Mouse (Mus musculus): ENCODE data around the gene Naaladl2. TPM values are rescaled to one million over a fixed set of nuclear protein-coding genes. Genes with fewer than 3 reads are reported as not detected.

The Naaladl2 gene
- polyA plus RNA-seq, 1 experiment = not detected

DNA sequence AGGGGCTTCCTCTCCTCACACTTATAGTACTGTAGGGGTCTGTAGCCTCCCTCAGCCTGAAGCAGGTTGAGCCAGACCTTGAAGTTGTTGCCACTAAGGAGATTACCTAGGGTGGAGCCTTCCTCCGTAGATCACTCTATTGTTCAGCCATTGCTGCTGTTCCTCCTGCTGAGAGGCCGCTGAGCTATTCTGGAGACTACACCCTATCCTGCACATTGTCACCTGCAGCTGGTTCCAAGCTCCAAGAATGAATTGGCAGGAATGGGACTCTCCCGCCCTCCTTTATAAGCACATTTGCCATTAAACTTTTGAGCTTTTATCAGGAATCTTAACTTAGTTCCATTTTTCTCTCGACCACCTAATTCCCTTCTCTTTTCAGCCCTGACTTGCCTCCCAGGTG, 1064.3 kb downstream of the Naaladl2 start:
- no peaks in the 10 kb centered on the region for H3K27me3 ChIP-seq (replicated peaks)
- no peaks in the 10 kb centered on the region for H3K36me3 ChIP-seq (replicated peaks; ENCODE audit: low read length)
- H3K9me3 ChIP-seq = no peaks in the 10 kb centered on the region; the same call in 1 of the 2 replicates
- H3K4me3 ChIP-seq (replicated peaks) = no peak overlapping the region
- H3K4me1 ChIP-seq = no peaks in the 10 kb centered on the region
- TF ChIP-seq FLI1 (IDR thresholded peaks at IDR 0.05; ENCODE audit: low read length) = no peak
- TF ChIP-seq GATA1 (IDR thresholded peaks at IDR 0.05; ENCODE audit: borderline replicate concordance, low read length) = no peak

GRCm38 (mm10) chr3:24071169-24071797, 1072.8 kb downstream of the Naaladl2 start:
- Histone ChIP-seq H3K9me3 (no peaks in the 10 kb centered on the region; the same call in 1 of the 2 replicates), H3K27me3 (replicated peaks) (no peaks in the 10 kb centered on the region), H3K36me3 (replicated peaks; ENCODE audit: low read length) (no peaks in the 10 kb centered on the region), H3K4me3 (replicated peaks) (no peak overlapping the region), H3K4me1 (no peaks in the 10 kb centered on the region)
- no peak for TF ChIP-seq GATA1 (IDR thresholded peaks at IDR 0.05; ENCODE audit: borderline replicate concordance, low read length)
- no peak for TF ChIP-seq FLI1 (IDR thresholded peaks at IDR 0.05; ENCODE audit: low read length)

DNA sequence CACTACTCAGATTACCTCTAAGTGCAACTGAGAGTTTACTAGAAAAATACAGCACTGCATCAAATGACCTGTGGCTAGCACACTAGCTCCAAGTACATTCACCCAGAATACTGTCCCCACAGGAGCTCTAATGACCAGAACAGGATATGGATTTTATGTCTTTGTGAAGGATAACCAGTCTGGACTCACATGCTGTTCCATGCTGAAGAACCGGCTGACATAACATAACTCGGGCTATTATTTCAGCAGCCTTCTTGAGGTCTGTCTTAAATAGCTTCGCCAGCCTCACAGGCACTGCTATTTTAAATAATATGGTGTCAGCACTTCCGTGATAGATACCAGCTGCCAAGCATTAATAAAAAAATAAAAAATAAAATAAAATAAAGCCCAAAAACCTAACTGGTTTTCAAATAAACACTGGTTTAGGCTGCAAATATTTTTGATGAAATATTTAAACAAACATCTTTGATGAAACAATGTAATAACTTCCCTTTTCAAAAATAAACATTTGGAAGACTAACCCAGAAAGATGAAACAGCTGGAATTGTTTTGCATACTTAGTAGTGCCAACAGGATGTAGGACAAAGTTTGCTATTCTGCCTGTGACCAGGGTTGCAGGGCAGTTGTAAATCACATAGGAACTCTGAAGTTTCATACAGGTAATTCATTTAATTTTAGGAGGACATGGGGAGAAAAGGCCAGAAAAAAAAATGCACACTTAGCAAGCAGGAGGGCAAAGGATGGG, 1073.5 kb downstream of the Naaladl2 start:
- no peak overlapping the region for H3K4me3 ChIP-seq (replicated peaks)
- H3K27me3 ChIP-seq (replicated peaks) = no peaks in the 10 kb centered on the region
- H3K9me3 ChIP-seq = no peaks in the 10 kb centered on the region; the same call in 1 of the 2 replicates
- H3K4me1 ChIP-seq = no peaks in the 10 kb centered on the region
- H3K36me3 ChIP-seq (replicated peaks; ENCODE audit: low read length) = no peaks in the 10 kb centered on the region
- no peak for TF ChIP-seq FLI1 (IDR thresholded peaks at IDR 0.05; ENCODE audit: low read length)
- no peak for TF ChIP-seq GATA1 (IDR thresholded peaks at IDR 0.05; ENCODE audit: borderline replicate concordance, low read length)

DNA sequence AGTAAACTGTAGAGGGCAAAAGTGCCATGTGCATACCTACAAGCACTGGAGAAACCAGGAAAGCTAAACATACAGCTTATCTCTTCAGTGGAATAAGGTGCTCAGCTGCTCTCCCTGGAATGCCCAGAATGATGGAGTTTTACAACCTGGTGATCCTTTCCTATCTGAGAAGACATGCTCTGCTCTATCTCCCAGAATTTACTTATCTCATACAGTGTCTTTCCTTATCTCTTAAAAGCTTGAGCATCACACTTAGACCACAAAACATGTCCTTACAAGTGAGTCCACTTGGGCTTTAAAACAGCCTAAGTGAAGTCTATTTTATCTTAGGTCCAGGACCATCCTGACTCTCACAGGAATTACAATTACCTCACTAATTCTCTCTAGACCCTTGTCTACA, 1095.8 kb downstream of the Naaladl2 start:
- no peaks in the 10 kb centered on the region for H3K4me1 ChIP-seq
- TF ChIP-seq FLI1 (IDR thresholded peaks at IDR 0.05; ENCODE audit: low read length) (no peak), GATA1 (IDR thresholded peaks at IDR 0.05; ENCODE audit: borderline replicate concordance, low read length) (no peak)
- H3K9me3 ChIP-seq = no peaks in the 10 kb centered on the region
- H3K4me3 ChIP-seq (replicated peaks) = no peak overlapping the region
- no peaks in the 10 kb centered on the region for H3K27me3 ChIP-seq (replicated peaks)
- H3K36me3 ChIP-seq (replicated peaks; ENCODE audit: low read length) = no peaks in the 10 kb centered on the region

DNA sequence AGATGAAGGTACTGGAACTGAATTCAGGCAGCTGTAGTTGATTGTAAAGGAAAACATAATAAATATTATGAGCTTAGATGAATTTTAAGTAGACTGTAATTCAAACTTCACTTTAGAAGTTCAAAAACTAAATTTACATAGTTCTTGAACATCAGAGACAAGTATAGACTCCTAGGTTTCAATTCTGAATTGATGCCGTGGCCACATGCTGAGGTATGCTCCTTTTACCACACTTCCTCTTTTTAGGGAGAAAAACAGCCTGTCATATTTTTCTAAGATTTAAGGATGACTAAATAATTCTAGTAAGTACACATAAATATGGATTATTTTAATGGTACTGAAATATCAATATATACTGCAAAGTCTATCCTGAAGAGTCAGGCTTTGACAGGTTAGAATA, 1142.3 kb downstream of the Naaladl2 start:
- TF ChIP-seq GATA1 (IDR thresholded peaks at IDR 0.05; ENCODE audit: borderline replicate concordance, low read length) (no peak), FLI1 (IDR thresholded peaks at IDR 0.05; ENCODE audit: low read length) (no peak)
- Histone ChIP-seq H3K27me3 (replicated peaks) (no peaks in the 10 kb centered on the region), H3K36me3 (replicated peaks; ENCODE audit: low read length) (no peaks in the 10 kb centered on the region), H3K4me1 (no peaks in the 10 kb centered on the region), H3K9me3 (peaks cover 3% of the 10 kb centered on the region; the same call in 1 of the 2 replicates), H3K4me3 (replicated peaks) (no peak overlapping the region)

DNA sequence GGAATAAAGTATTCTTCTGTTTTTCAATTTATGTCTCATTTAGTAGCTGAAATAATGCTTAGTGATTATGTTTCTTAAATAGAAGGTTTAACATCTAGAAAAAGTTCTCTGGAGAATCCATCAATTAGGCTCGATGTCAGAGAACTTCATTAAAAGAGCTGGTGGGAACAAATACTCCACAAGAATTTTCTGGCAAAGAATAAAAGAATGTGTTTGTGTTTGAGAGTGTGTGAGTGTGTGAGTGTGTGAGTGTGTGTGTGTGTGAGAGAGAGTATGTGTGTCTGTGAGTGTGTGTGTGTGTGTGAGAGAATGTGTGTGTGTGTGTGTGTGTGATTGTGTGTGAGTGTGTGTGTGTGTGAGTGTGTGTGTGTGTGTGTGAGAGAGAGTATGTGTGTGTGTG, 1170.3 kb downstream of the Naaladl2 start:
- TF ChIP-seq GATA1 (IDR thresholded peaks at IDR 0.05; ENCODE audit: borderline replicate concordance, low read length) = no peak
- TF ChIP-seq FLI1 (IDR thresholded peaks at IDR 0.05; ENCODE audit: low read length) = no peak
- Histone ChIP-seq H3K9me3 (no peaks in the 10 kb centered on the region), H3K4me1 (no peaks in the 10 kb centered on the region), H3K4me3 (replicated peaks) (no peak overlapping the region), H3K36me3 (replicated peaks; ENCODE audit: low read length) (no peaks in the 10 kb centered on the region), H3K27me3 (replicated peaks) (no peaks in the 10 kb centered on the region)

GRCm38 (mm10) chr3:23972747-23973667, 1171.1 kb downstream of the Naaladl2 start:
- no peaks in the 10 kb centered on the region for H3K9me3 ChIP-seq
- no peaks in the 10 kb centered on the region for H3K36me3 ChIP-seq (replicated peaks; ENCODE audit: low read length)
- TF ChIP-seq FLI1 (IDR thresholded peaks at IDR 0.05; ENCODE audit: low read length) = no peak
- no peak for TF ChIP-seq GATA1 (IDR thresholded peaks at IDR 0.05; ENCODE audit: borderline replicate concordance, low read length)
- H3K4me3 ChIP-seq (replicated peaks) = no peak overlapping the region
- no peaks in the 10 kb centered on the region for H3K27me3 ChIP-seq (replicated peaks)
- no peaks in the 10 kb centered on the region for H3K4me1 ChIP-seq

DNA sequence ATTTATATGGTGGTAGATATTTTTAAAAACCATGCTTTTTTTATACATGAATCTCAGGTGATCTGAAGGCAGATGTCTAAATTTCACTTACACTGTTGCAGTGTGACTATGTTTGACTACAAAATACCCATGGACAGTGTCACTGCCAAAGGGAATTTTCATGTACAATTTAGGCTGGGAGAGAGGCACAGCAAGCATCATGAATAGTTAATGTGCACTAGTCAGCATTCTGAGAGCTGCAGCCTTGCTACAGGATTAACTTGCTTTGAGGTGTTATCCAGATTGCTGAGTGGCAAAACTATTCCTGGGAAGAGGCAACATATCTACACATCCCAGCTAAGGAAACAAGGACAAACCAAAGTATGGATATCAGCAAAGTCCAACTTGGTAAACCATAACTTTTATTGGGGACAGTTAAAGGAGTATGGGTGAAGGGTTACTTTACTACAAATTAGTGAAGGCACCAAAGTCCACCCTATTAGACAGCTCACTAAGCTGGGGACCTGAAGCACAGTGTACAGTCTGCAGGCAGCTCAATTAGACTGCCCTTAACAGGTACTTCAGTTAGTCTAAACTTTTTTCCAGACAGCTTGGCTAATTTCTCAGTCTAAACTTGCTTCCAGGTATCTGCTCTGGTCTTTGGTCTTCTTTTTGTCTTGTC, 1181.0 kb downstream of the Naaladl2 start:
- Histone ChIP-seq H3K27me3 (replicated peaks) (no peaks in the 10 kb centered on the region), H3K4me3 (replicated peaks) (no peak overlapping the region), H3K36me3 (replicated peaks; ENCODE audit: low read length) (no peaks in the 10 kb centered on the region), H3K9me3 (no peaks in the 10 kb centered on the region), H3K4me1 (no peaks in the 10 kb centered on the region)
- no peak for TF ChIP-seq FLI1 (IDR thresholded peaks at IDR 0.05; ENCODE audit: low read length)
- TF ChIP-seq GATA1 (IDR thresholded peaks at IDR 0.05; ENCODE audit: borderline replicate concordance, low read length) = no peak

- TF ChIP-seq FLI1 (IDR thresholded peaks at IDR 0.05; ENCODE audit: low read length) (no peak), GATA1 (IDR thresholded peaks at IDR 0.05; ENCODE audit: borderline replicate concordance, low read length) (no peak)
- Histone ChIP-seq H3K36me3 (replicated peaks; ENCODE audit: low read length) (no peaks in the 10 kb centered on the region), H3K4me1 (no peaks in the 10 kb centered on the region), H3K27me3 (replicated peaks) (no peaks in the 10 kb centered on the region), H3K4me3 (replicated peaks) (no peak overlapping the region), H3K9me3 (no peaks in the 10 kb centered on the region)
These were observed 1197.9 kb downstream of the Naaladl2 start for GRCm38 (mm10) chr3:23946182-23946581.
